Mouse (Mus musculus): ENCODE results near the gene Srrm1. TPM values are rescaled to one million over a fixed set of nuclear protein-coding genes. Genes with fewer than 3 reads are reported as not detected.
A peak's percentile ranks its signal among the peaks of the same experiment; 100 is the strongest.

Srrm1 gene
- total RNA-seq, 2 experiments from 2014 or later = 74.7 to 82.1 TPM

DNA sequence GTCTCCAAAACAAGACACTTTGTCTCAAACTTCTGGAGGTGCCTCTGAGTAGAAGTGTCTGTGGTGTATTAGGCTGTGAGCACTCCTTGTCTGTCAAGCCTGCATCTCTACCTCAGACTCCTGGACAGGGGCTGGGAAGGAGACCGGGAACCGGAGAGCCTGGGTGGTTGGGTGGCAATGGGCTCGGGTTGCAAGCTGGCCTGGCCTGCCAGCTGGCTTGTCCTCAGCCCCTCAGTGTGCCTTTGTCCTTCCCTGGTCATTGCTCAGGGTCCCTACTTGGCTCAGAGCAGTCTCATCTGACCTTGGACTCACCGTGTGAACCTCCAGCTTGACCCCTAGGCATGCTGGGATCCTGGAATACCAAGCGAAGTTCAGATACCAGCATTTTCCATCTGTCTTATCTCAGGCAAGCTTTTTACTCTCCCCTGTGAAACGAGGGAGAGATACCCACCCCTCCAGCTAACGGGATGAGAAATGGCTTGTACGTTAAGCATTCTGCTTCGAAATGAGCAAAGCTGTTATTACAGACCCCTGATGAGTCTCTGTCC is 43.9 kb downstream of the Srrm1 start:
- peak in 1 of 2 experiments; percentile 46 for DNase-seq
- intact Hi-C loops (cut with DNase I) = no loop called here

DNA sequence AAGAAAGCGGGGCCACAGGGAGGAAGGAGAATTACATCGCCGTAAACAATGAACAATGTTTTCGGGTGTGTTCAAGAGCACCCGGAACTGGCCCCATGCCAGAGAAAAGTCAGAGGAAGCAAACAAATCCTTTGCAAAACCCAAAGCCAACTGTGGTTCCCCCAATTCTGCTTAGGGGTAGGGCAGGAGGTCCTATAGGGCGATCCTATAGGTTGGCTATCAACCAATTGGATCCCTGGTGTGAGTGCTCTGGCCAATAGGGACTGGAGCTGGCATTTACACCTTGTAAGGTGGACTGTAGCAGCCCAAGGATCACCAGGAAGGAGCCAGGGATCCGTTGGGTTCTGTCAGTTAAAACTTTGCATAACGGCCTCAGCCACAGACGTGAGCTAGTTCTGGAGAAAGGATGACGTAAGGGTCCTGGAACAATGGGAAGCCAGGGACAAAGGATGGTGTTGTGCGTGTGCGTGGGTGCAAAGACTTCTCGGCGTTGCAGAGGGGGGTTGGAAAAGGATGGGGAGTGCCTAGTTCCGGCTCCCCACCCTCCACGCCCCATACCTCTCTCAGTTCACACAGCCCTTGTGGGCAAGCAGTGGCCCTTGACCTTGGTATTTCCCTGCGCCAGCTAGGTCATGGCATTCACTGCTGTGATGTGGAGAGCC is 46.0 kb downstream of the Srrm1 start:
- intact Hi-C loops (cut with DNase I) = no loop called here
- DNase-seq = peak; percentile 64 to 67

DNA sequence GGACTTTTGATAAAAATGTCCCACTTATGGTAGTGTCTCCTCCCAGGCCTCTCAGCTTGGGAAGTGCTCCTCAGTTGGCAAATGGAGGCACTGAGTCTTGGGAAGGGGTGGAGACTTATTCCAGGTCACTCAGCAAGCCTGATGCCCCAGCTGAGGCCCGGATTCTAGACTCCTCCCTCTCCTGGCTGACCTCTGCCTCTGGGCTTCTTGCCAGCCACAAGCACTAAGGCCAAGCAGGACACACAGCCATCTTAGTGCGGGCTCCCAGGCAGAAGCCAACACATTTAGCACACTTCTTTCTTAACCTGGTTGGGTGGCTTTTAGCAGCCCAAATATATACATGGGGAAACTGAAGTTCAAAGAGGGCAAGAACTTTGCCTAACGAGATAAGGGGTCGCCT is 46.6 kb downstream of the Srrm1 start:
- intact Hi-C loops (cut with DNase I) = no loop called here
- peak; percentile 66 to 79 for DNase-seq

DNA sequence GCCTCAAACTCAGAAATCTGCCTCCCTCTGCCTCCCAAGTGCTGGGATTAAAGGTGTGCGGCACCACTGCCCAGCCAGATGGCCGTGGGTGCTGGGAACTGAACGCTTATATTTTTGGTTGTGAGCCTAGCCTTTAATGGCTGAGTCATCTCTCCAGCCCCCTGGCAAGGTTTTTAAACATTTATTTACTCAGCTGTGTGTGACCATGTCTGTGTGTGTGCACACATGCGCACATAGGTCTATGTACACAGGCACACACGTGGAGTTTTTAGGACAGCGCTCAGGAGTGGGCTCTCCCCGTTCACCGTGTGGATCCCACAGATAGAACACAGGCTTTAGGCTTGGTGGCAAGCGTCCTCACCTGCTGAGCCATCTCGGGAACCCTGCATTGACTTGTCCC is 50.9 kb downstream of the Srrm1 start:
- no peak for DNase-seq
- intact Hi-C loops (cut with DNase I) = no loop called here

DNA sequence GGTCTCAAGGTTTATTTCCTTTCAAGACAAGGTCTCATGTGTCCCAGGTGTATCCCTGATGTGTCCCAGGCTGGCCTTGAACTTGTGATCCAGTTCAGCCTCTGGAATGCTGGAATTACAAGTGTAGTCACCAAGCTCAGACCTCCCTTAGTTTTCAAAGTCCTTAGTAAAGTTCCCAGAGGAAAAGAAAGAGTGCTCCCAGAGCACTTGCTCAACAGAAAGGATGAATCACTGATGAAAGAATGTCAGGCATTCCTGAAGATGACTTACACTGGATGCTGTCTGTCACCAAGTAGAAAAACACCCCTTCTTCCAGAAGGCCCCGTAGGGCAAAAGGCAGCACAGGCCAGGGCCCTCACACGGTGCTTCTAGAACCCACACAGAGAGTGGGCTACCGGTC is 52.0 kb downstream of the Srrm1 start:
- DNase-seq = no peak
- intact Hi-C loops (cut with DNase I) = no loop called here

DNA sequence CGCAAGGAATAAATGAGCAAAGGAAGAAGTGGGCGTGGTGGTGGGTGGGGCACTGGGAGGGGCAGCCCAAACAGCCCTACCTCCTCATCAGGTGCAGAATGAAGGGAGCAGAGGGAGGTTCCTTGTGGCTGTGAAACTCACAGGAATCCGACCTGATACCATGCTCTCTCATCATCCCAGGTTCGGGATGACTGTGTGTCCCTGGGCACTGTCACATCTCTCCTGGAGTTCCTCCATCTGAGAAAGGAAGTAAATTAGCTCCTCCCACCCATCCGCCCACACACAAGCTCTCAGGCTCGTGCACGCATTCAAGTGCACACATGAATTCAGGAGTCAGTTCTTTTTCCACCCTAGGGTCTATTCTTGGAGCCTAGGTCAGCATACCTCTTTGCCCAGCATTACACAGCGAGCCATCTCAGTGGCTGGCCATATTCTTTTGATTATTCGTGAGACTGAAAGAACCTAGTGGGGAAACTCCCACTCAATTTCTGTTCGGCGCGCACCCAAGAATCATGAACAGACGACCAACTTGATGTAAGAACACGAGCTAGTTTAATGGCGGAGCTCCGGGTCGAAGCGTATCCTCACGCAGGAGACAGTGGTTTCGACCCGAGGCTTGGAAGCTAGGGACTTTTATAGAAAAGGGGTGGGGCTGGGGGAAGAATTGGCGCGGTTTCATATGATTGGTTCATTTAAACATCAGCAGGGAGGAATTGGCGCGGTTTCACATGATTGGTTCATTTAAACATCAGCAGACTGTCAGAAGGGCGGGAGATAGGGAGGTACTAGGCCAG is 52.7 kb downstream of the Srrm1 start:
- no peak for DNase-seq
- intact Hi-C loops (cut with DNase I) = no loop called here

DNA sequence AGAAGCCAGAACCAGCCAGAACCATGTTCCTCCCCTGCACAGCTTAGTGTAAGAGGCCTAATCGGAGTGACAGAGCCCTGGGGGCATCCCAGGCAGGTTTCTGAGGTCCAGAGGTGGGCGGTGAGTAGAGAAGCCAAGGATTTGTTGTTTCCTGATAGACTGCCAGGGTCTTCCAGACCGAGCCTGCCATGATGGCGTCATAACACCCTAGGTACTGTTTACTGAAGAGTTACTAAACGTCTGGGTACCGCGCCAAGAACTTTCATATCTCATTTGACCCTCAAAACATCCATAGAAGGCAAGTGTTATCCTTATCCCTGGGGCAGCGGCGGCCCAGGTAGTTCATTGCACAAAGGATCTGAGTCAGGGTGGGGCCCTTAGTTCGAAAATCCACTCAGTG is 54.4 kb downstream of the Srrm1 start:
- no peak for DNase-seq

DNA sequence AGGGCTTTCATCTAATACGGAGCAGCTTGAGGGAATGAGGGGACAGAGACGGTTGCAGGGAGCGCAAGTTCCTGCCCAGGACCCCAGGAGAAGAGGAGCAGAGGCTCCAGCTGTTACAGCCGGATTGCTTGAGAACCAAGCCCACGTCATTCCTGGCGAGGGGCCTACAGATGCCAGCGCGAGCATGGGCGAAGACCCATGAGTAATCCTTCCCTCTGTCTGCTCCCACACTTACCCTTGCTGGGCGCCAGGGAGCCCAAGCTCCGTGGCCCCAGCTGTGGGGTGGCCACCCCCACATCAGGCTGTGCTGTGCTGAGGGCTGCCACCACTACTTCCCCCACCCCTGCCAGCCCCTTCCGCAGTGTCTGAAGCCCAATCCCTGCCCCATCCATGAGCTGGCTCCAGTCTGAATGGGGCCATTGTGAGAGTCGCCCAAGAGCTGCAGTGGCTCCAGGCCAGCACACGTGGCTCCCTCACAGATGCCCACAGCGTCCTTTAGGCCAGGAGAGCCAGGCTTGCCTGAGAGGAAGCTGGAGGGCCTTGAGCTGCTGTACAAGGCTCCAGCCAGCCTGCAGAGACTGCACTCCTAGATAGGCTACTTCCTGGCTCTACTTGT is 55.1 kb downstream of the Srrm1 start:
- intact Hi-C loops (cut with DNase I) = no loop called here
- peak in 1 of 2 experiments; percentile 57 for DNase-seq

More for the DNA sequence above, 54.4 kb downstream of the Srrm1 start:
- intact Hi-C loops (cut with DNase I) = no loop called here

DNA sequence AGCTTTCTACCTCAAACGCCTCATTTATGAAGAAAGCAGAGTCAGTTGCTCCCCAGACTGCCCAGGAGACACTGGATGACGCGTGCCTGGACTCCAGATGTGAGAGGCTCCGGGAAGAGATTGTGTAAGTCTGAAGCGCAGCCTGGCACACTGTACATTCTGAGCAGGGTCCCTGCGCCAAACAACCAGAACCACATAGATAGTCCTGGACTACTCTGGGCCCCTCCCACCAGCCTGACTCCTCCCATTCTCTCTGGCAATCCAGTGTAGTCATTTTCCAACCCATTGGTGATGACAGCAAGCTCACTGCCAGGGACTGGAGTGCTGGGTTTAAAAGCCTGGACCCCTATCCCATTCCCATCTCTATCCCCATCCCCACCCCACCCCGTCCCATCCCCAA is 56.0 kb downstream of the Srrm1 start:
- DNase-seq = no peak
- intact Hi-C loops (cut with DNase I) = no loop called here

DNA sequence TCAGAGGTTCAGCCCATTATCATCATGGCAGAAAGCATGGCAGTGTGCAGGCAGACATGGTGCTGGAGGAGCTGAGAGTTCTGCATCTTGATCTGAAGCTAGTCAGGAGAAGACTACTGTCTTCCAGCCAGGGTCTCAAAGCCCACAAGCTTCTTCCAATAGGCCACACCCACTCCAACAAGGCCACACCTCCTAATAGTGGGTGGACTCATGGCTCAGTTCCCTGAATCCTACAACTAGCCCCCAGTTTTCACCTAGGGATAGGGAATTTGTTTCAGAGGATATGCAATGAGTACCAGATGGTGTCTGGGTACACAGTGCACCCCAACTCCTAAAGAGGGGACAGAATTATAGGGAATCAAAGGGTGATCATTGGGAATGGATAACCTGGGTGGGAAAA is 56.6 kb downstream of the Srrm1 start:
- intact Hi-C loops (cut with DNase I) = no loop called here

DNA sequence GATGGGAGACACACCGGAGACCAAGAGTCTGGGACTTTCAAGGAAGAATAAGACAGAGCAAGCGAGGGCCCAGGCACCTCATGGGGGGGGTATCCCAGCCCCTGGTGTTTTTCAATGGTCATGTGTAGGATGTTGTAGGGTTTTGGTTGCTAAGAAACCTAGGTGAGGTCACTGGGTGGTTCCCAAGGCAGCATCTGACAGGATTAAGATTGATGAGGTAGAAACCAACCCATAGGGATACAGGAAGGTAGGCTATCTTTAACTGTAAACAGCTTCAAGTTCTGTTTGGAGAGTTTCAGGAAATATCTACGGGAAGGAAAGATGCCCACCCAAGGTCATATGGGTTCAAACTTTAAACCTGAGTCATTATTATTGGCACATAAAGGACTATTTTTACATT is 59.3 kb downstream of the Srrm1 start:
- no peak for DNase-seq
- intact Hi-C loops (cut with DNase I) = no loop called here

More for the DNA sequence above, 56.6 kb downstream of the Srrm1 start:
- no peak for DNase-seq

DNA sequence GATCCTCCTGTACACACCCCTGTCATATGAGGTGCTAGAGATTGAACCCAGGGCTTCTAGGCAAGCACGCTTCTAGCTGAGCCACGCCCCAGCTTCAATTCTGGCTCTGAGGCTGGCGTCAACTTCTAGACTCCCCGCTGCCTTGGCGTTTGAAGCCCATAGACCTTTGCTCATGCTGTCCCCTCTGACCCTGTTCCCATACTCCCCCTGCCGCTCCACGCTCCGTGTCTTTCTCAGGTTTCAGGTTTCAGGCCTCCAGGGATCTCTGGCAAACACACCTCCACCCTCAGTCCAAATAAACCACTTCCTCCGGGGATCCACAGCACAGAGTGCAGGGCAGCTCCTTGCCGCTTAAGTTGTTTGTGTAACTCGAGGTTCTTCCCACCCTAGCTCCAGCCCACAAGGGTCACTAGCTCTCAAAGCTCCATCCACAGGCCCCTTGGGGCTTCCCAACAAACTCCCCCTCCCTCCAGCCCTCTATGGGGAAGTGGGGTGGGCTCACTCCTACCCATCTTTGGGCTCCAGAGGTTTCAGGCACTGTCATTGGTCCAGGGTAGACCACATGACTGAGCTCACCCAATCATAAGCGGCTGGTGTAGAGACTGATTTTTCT is 60.5 kb downstream of the Srrm1 start:
- intact Hi-C loops (cut with DNase I) = no loop called here
- DNase-seq = peak in 1 of 2 experiments; percentile 47

DNA sequence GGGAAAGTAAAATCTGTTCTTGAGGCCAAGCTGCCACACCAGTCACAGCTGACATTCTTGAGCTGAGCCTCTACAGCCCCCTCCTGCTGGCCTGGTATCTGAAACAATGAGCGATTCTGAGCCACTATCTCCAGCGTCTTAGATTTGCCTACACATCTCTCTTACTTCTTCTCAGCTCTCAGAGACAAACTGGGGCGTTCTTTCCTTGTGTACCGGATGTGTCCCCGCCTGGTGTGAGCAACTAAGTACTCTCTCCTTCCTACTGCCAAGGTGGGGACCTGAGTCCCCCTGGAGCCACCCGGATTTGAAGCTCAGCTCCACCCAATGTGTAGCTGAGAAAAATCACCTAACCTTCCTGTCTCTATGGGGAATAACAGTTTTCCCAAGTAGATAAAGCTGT is 61.3 kb downstream of the Srrm1 start:
- no peak for DNase-seq
- intact Hi-C loops (cut with DNase I) = no loop called here

DNA sequence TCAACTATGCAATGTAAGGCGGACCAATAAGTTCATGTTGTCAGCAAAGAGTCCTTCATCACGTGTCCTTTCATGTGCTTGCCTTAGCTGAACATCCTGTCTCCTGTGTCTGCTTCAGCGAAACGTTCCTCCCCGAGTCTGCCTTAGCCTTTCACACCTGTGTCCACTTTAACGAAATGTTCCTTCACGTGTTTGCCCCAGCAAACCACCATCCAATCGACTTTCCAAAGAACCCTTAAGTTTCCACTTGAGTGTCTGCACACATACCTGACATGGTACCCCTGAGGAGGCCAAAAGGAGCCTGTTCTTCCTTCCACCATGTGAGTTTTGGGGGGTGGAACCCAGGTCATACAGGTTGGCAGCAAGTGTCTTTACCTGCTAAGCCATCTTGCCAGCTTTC is 61.9 kb downstream of the Srrm1 start:
- no peak for DNase-seq
- intact Hi-C loops (cut with DNase I) = no loop called here

DNA sequence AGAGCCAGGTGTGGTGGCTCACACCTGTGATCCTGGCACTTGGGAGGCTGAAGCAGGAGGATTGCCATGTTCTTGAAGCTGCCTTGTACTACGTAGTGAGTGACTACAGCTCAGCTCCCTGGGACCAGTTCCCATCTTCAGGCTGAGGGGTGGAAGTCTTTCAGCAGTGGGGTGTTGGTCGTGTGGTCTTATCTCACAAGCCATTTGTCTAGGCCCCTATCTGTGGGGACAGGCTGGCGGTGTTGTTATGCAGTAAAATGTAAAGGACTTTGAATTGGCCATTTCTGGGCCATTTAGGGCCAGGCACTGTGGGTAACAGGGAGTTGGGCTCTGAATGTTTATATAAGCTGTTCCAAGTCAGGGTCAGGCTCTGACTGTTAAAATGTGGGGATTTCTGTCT is 65.1 kb downstream of the Srrm1 start:
- intact Hi-C loops (cut with DNase I) = no loop called here
- no peak for DNase-seq

DNA sequence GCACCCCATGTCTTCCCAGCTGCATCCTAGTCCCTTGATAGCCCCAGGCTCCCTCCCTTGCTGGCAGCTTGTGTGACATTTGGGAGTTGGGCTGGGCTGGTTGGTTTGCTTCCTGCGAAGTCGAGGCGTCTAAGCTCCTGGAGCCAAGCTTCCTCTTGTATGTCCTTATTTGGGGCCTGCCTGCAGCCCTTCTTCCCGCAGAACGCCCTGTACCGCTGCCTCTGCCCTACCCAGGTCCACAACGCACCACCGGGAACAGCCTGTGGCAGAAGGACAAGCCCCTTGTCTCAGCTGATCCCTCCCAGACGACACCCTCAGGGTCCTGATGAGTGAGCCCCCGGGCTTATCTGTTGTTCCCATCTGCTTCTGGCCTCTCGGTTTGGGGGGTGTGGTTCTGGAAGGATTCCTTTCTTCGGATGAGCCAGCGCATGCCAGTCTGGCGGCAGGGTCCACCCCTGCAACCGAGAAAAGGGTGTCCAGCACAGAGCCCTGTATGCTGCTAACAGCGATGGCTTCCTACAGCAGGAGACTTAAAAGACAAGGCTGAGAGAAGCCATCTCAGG is 66.2 kb downstream of the Srrm1 start:
- intact Hi-C loops (cut with DNase I) = no loop called here

DNA sequence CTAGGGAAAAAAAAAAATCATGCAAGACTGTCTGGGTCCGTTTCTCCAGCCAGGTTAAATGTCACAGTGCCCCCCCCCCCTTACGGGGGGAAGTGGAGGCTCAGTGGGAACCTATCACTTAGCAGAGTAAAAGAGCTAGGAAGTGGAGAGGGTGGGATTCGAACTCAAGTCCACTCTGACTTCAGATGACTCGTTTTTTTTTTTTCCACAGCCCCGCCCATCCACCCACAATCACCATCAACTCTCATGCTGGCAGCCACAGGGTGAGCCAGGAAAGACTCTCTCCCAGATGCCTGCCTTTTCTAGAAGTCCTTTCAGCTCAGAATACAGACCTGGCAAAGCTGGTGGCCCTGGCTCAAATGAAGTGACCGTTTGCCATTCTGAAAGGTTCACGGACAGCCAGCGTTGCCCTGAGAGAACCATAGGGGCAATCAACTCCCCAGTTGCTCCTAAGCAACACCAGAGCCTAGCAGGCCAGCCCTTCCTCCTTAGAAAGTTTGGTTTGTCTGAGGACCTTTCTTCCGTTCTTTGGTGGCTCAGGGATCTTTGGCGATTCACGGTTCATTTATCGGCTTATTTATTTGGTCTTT is 67.0 kb downstream of the Srrm1 start:
- intact Hi-C loops (cut with DNase I) = no loop called here

More for the DNA sequence above, 66.2 kb downstream of the Srrm1 start:
- peak; percentile 54 to 58 for DNase-seq

DNA sequence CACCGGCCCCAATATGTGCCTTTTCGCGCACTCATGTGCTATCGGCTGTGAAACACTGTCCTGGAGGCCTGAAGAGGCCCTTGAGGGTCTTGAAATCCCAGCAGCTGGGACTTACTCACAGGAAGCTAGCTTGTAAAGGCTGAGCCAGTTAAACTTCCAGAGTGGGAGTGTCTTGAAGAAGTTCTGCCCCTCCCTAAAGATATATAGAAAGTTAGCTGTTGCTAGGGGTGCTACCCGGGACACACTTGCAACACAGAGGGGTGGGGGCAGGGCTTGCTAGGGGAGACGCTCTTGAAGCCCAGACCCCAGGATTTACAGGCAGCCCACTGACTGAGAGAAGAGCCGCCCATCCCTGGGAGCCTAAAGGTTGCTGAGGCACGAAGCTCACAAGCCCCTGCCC is 67.7 kb downstream of the Srrm1 start:
- no peak for DNase-seq
- intact Hi-C loops (cut with DNase I) = no loop called here

More for the DNA sequence above, 67.0 kb downstream of the Srrm1 start:
- no peak for DNase-seq

DNA sequence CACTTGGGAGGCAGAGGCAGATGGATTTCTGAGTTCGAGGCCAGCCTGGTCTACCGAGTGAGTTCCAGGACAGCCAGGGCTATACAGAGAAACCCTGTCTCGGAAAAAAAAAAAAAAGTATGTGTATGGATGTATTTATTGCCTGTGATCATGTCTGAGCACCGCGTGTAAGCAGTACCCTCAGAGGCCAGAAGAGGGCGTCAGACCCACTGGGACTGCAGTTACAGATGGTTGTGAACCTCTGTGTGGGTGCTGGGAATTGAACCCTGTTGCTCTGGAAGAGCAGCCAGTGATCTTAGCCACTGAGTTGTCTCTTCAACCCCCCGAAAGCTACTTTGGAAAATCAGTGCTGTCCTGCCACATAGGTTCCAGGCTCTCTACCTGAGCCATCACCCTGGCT is 69.2 kb downstream of the Srrm1 start:
- DNase-seq = no peak
- intact Hi-C loops (cut with DNase I) = no loop called here

DNA sequence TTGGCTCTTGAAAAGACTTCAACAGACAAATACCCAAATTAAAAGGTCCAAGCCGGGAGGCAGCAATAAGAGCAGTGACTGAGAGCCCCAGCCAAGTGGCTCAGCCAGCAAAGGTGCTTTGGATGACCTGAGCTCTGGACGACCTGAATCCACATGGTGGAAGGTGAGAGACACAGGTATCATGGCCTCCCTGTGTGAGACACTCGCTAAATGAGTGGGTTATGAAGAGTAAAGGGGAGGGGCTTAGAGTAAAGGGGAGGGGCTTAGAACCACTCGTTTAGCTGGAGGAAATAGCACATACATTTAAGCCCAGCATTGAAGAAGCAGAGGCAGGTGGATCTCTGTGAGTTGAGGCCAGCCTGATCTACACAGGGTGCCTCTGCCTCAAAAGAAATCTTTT is 69.7 kb downstream of the Srrm1 start:
- no peak for DNase-seq

More for the DNA sequence above, 69.7 kb downstream of the Srrm1 start:
- intact Hi-C loops (cut with DNase I) = no loop called here
